Mouse (Mus musculus) ES-Bruce4 (cell line): ENCODE data around the gene Myo6.

Experiments used
- EP300 ChIP-seq: IDR thresholded peaks from 2 replicates; pipeline ENCODE4 v1.6.1; 2011; ENCODE audit warnings: low read depth, low read length; ENCODE audit not compliant: insufficient read depth
- POLR2A ChIP-seq: IDR thresholded peaks from one replicate; pipeline ENCODE4 v1.8.1; 2011; ENCODE audit warnings: low read length; ENCODE audit not compliant: insufficient read depth

DNA sequence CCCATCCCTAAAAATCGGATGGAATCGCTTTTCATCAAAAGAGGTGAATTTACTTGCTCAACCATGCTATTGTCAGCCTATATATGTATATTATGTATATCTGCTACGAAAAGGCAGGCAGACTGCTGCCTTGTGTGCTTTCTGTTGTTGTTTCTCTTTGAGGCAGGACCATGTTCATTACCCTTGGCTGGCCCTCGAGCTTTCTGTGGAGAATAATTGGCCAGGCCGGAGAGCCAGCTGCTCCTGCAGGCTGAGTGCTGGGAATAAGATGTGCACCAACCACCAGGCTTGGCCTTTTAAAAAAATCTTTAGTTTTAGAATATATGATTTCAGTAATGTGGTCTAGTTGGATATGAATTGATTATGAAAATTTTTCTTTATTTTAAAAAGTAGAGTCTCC, 19.3 kb downstream of the Myo6 start:
- TF ChIP-seq EP300 (no peak), POLR2A (no peak)
